Mouse (Mus musculus) CH12.LX (cell line): ENCODE measurements around the gene Rusc1.

Experiments
- CTCF ChIP-seq, 2 experiments: IDR thresholded peaks in 1 of 2; conservative IDR thresholded peaks in 1 of 2; 2 replicates each; pipeline ENCODE4 v1.5.1; 2011 to 2012; ENCODE audit warnings: low read depth in 2 of 2, low read length in 2 of 2, improper control_type of control experiment in 1 of 2, inconsistent platforms in 1 of 2, mild to moderate bottlenecking in 1 of 2, moderate library complexity in 1 of 2
- MAZ ChIP-seq: IDR thresholded peaks from 2 replicates; pipeline ENCODE4 v1.6.1; 2012; ENCODE audit warnings: low read depth, mild to moderate bottlenecking, inconsistent platforms, low read length, improper control_type of control experiment, moderate library complexity
- POLR2A ChIP-seq: IDR thresholded peaks from 2 replicates; pipeline ENCODE4 v1.6.1; 2011; ENCODE audit warnings: low read depth, mild to moderate bottlenecking, improper control_type of control experiment, low read length
- TCF12 ChIP-seq: IDR thresholded peaks from 2 replicates; pipeline ENCODE4 v1.6.1; 2014; ENCODE audit warnings: low read depth, mild to moderate bottlenecking, inconsistent platforms, low read length, improper control_type of control experiment

- no peak for TF ChIP-seq TCF12
- TF ChIP-seq MAZ, result no peak
- TF ChIP-seq CTCF (conservative IDR thresholded peaks at IDR 0.05 in 1 of 2, IDR thresholded peaks at IDR 0.05 in 1 of 2; ENCODE audit: low read depth in 2 of 2, low read length in 2 of 2), result no peak
- no peak for TF ChIP-seq POLR2A
Observed at GRCm38 (mm10) chr3:89061696-89062095, 31.4 kb downstream of the Rusc1 start.
